Mouse (Mus musculus) heart, adult 8-10 months (tissue): ENCODE data around the gene Gm49359. TPM values are rescaled to one million over a fixed set of nuclear protein-coding genes. Genes with fewer than 3 reads are reported as not detected.
"Not testable (repeated sequence)": the region's sequence is repeated elsewhere in the genome, so short reads cannot be mapped to it uniquely, and the experiment has no call there.

Experiments used
- DNase-seq: peaks from one replicate; pipeline ENCODE4 v3.0.0; 2022; ENCODE audit warnings: low spot score
- microRNA-seq: library from miRNA; unstranded; fragments of <30 nt; microRNA quantifications from one replicate; pipeline ENCODE4 v1.2.0, GENCODE M21; 2022
- total RNA-seq, 4 experiments: library from RNA; stranded (reverse); gene quantifications; 2 replicates each; pipeline ENCODE4 v1.2.4; 2022

Gm49359 gene
- total RNA-seq, result 1 to 10 TPM; 5.1 to 7.0 (median 6.1) TPM

GRCm38 (mm10) chr13:62466424-62467334, at the start of gene Gm49359:
Gene Gm49359, minus strand, starts transcription at chr13:62466832.
- peak; percentile 92 for DNase-seq

DNA sequence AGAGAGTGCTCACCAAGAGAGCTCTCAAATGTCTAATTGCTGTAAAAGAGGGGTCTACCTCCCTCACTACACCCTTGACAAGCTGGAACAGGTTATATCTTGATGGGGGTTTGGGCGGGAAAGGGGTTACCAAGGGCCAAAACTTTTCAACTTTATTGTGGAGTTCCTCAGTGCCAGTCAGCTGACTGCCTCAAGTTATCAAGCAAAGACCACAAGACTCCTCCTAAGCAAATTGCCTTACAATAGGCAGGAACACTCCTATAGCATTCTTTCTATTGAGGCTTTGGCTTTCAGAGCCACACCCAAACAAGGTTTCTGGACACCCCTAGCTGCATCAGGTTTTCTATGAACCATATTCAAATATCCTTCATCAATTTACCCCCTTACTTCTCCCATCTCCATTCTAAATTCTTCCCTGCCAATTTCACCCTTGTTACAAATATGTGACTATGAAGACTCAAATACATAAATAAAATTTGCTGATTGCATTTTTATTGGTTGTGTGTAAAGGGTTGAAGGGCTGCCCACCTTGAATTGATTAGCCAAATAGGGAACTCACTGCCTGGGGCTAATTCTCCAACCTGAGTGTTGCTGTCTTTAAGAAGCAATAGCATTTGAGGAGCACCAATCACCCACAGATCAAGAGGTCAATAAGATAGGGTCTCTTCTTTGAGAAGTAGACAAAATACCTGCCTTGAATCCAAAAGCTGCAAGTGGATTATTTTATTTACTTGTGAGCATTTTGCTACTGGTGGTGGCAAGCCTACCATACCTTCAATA, 44.2 kb upstream of the Gm49359 start:
- DNase-seq, result not testable (repeated sequence)

- DNase-seq, result not testable (repeated sequence)
Observed at GRCm38 (mm10) chr13:62472661-62473060, 6.0 kb upstream of the Gm49359 start.

GRCm38 (mm10) chr13:62469947-62470346, 3.3 kb upstream of the Gm49359 start:
- DNase-seq, result peak; percentile 16

Small RNA genes lying within 50 kb of the gene (microRNA-seq; reads per million reads assigned to microRNA genes)
- gene Gm22256, result not detected

Other genes starting within 250 kb of the Gm49359 start
- under 1 TPM; 0.37 to 0.68 (median 0.56) TPM for gene Gm3604, start 83.7 kb downstream of the Gm49359 start, total RNA-seq
- under 1 TPM in 1 of 4 experiments, not detected in 3; 0.66 TPM for gene Zfp935, start 91.7 kb upstream of the Gm49359 start, total RNA-seq
- gene Zfp934, start 104.4 kb upstream of the Gm49359 start, total RNA-seq, result 1 to 10 TPM; 3.4 to 5.5 (median 5.1) TPM
- 1 to 10 TPM in 3 of 4 experiments, under 1 TPM in 1; 0.54 to 2.6 (median 1.5) TPM for gene 6720489N17Rik, start 157.3 kb upstream of the Gm49359 start, total RNA-seq